Mouse (Mus musculus) heart, embryonic 15.5 days (tissue): ENCODE data around the gene Gsx2. TPM values are rescaled to one million over a fixed set of nuclear protein-coding genes. Genes with fewer than 3 reads are reported as not detected.

Experiments
- ATAC-seq: fragments of 200-750 bp; cut with Nextera tagmentation; replicated peaks from 2 replicates; pipeline ENCODE4 v1.8.0; 2017; ENCODE audit warnings: low read depth, moderate TSS enrichment; ENCODE audit not compliant: insufficient number of reproducible peaks, insufficient read depth, low FRiP score
- H3K27ac ChIP-seq: fragments of 300-500 bp; sonication (generic); 2 replicates; pipeline ENCODE4 v1.5.1; 2015; ENCODE audit warnings: mild to moderate bottlenecking, inconsistent platforms
- H3K27me3 ChIP-seq: fragments of 300-500 bp; sonication (generic); 2 replicates; pipeline ENCODE4 v1.6.1; 2015; ENCODE audit warnings: inconsistent platforms
- H3K36me3 ChIP-seq: fragments of 300-500 bp; sonication (generic); 2 replicates; pipeline ENCODE4 v1.6.1; 2015; ENCODE audit warnings: mild to moderate bottlenecking, inconsistent platforms
- H3K4me1 ChIP-seq: fragments of 300-500 bp; sonication (generic); replicated peaks from 2 replicates; pipeline ENCODE4 v1.6.1; 2015; ENCODE audit warnings: inconsistent platforms
- H3K4me2 ChIP-seq: fragments of 300-500 bp; sonication (generic); 2 replicates; pipeline ENCODE4 v1.6.1; 2015; ENCODE audit warnings: inconsistent platforms, mild to moderate bottlenecking, moderate library complexity
- H3K4me3 ChIP-seq: fragments of 300-500 bp; sonication (generic); 2 replicates; pipeline ENCODE4 v1.5.1; 2015; ENCODE audit warnings: mild to moderate bottlenecking, inconsistent platforms
- H3K9ac ChIP-seq: fragments of 300-500 bp; sonication (generic); 2 replicates; pipeline ENCODE4 v1.6.1; 2015; ENCODE audit warnings: mild to moderate bottlenecking, inconsistent platforms
- H3K9me3 ChIP-seq: fragments of 300-500 bp; sonication (generic); replicated peaks from 2 replicates; pipeline ENCODE4 v1.6.1; 2016; ENCODE audit warnings: inconsistent platforms
- WGBS: fragments of 180-500 bp; shearing (Covaris S2); methylation state at CpG from one replicate; pipeline ENCODE4 v1.1.7; 2015; ENCODE audit warnings: mixed read lengths; 5-methylcytosine and 5-hydroxymethylcytosine counted together
- polyA plus RNA-seq: library from polyadenylated mRNA; unstranded; fragments of >200 nt; fragmentation: Nextera tagmentation; extraction: Ambion mirVana; gene quantifications from 2 replicates; pipeline ENCODE4 v1.2.1, GENCODE M21; 2015

The Gsx2 gene
- polyA plus RNA-seq, 1 experiment from 2014 or later, result not detected

DNA sequence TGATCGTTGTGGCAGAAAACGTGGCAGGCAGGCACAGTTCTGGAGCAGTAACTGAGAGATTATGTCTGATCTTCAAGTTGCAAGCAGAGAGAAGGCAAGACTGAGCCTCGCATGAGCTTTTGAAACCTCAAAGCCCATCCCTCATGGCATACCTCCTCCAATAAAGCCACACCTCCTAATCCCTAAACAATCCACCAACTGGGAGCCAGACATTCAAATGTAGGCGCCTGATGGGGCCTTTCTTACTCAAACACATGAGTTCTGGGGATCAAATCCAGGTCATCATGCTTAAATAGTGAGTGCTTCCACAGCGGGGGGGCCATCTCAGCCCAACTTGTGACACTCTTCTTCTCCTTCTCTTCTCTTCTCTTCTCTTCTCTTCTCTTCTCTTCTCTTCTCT lies 36.4 kb downstream of the Gsx2 start:
- no peaks in the 10 kb centered on the region for H3K4me1 ChIP-seq
- peaks cover 8% of the 10 kb centered on the region; the same call in 1 of the 2 replicates for H3K27me3 ChIP-seq
- no peak overlapping the region for H3K4me2 ChIP-seq
- H3K36me3 ChIP-seq, result no peaks in the 10 kb centered on the region
- H3K4me3 ChIP-seq, result no peak overlapping the region
- H3K27ac ChIP-seq, result no peak overlapping the region
- H3K9me3 ChIP-seq, result no peaks in the 10 kb centered on the region
- ATAC-seq, result no peak
- 62% methylated on average over 5 of the region's 5 CpGs for WGBS
- H3K9ac ChIP-seq, result no peak overlapping the region

DNA sequence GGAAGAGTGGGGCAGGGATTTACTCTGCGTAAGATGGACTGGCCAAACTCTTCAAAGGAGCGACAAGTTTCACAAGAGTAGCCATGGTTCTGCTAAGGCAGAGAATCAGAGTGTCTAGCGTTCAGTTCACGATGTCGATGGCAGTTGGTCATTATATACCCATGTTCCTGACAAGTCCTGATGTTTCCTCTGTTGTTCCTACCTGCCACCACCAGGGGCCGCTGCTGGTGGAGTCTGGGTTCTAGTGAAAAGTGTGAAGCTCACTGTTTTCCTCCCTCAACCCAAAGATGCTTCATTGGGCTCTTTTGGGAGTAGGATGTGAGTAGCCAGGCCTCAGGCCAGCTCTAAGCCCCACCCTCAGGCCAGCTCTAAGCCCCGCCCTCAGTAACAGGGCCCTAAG lies 43.4 kb downstream of the Gsx2 start:
- Histone ChIP-seq H3K9me3 (no peaks in the 10 kb centered on the region), H3K9ac (no peak overlapping the region), H3K4me3 (no peak overlapping the region), H3K27ac (no peak overlapping the region), H3K27me3 (peaks cover 4% of the 10 kb centered on the region; the same call in 1 of the 2 replicates), H3K4me1 (no peaks in the 10 kb centered on the region), H3K36me3 (no peaks in the 10 kb centered on the region), H3K4me2 (no peak overlapping the region)
- no peak for ATAC-seq
- 64% methylated on average over 7 of the region's 7 CpGs for WGBS

DNA sequence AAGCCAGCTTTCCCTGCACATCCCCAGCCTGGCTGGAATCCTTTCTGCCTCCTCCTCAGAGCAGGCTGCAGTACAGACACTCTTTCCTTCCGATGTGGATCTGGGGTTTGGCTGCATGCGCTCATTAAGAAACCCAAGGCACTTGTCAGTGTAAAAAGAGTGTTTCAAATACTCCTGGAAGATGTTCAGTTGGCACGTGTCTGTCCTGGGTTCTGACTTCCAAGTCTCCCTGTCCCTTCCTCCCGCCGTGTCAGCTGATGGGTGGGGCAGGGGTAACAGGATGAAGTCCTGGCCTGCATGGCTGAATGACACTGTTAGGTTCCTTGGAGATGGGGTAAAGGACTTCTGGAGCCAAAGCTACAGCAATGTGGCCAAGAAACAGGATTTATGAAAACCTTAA lies 46.2 kb downstream of the Gsx2 start:
- no peaks in the 10 kb centered on the region for H3K9me3 ChIP-seq
- no peaks in the 10 kb centered on the region for H3K27me3 ChIP-seq
- H3K4me2 ChIP-seq, result no peak overlapping the region
- H3K9ac ChIP-seq, result no peak overlapping the region
- no peak overlapping the region for H3K27ac ChIP-seq
- no peaks in the 10 kb centered on the region for H3K4me1 ChIP-seq
- 31% methylated on average over 5 of the region's 5 CpGs for WGBS
- ATAC-seq, result no peak
- H3K4me3 ChIP-seq, result no peak overlapping the region
- H3K36me3 ChIP-seq, result no peaks in the 10 kb centered on the region

Other genes starting within 250 kb of the Gsx2 start
- 19.4 and 21.6 TPM in 2 replicates for gene Chic2, start 30.8 kb upstream of the Gsx2 start, polyA plus RNA-seq
- 14.7 and 19.0 TPM in 2 replicates for gene Pdgfra, start 76.7 kb downstream of the Gsx2 start, polyA plus RNA-seq